Mouse (Mus musculus) limb, embryonic 11.5 days (tissue): Measurements from ENCODE around the gene Ivd. TPM values are rescaled to one million over a fixed set of nuclear protein-coding genes. Genes with fewer than 3 reads are reported as not detected.

Experiments
- ATAC-seq: fragments of 200-750 bp; cut with Nextera tagmentation; 2 replicates; pipeline ENCODE4 v1.8.0; 2017; ENCODE audit warnings: low read depth; ENCODE audit not compliant: insufficient number of reproducible peaks, low FRiP score, low TSS enrichment
- DNase-seq: peaks from one replicate; pipeline ENCODE4 v3.0.0-alpha.2; 2015; ENCODE audit warnings: low spot score
- H3K27ac ChIP-seq: fragments of 300-500 bp; sonication (generic); replicated peaks from 2 replicates; pipeline ENCODE4 v1.5.1; 2014; ENCODE audit warnings: low read depth, mild to moderate bottlenecking, low read length
- H3K27me3 ChIP-seq: fragments of 300-500 bp; sonication (generic); 2 replicates; pipeline ENCODE4 v1.6.1; 2014; ENCODE audit warnings: mild to moderate bottlenecking, low read length, mixed read lengths; ENCODE audit not compliant: control insufficient read depth, insufficient read depth
- H3K36me3 ChIP-seq: fragments of 300-500 bp; sonication (generic); 2 replicates; pipeline ENCODE4 v1.6.1; 2014; ENCODE audit warnings: mild to moderate bottlenecking, low read length, moderate library complexity, mixed read lengths; ENCODE audit not compliant: control insufficient read depth, insufficient read depth
- H3K4me1 ChIP-seq: fragments of 300-500 bp; sonication (generic); 2 replicates; pipeline ENCODE4 v1.6.1; 2014; ENCODE audit warnings: low read length, mixed read lengths; ENCODE audit not compliant: control insufficient read depth, insufficient read depth
- H3K4me2 ChIP-seq: fragments of 300-500 bp; sonication (generic); 2 replicates; pipeline ENCODE4 v1.6.1; 2014; ENCODE audit warnings: low read depth, mild to moderate bottlenecking, moderate library complexity; ENCODE audit not compliant: severe bottlenecking
- H3K4me3 ChIP-seq: fragments of 300-500 bp; sonication (generic); 2 replicates; pipeline ENCODE4 v1.5.1; 2014; ENCODE audit warnings: low read depth, low read length
- H3K9ac ChIP-seq: fragments of 300-500 bp; sonication (generic); 2 replicates; pipeline ENCODE4 v1.6.1; 2014; ENCODE audit warnings: mild to moderate bottlenecking, low read length
- H3K9me3 ChIP-seq: fragments of 300-500 bp; sonication (generic); 2 replicates; pipeline ENCODE4 v1.6.1; 2016; ENCODE audit warnings: low read length; ENCODE audit not compliant: control insufficient read depth
- WGBS: fragments of 180-500 bp; shearing (Covaris S2); extraction: QIAGEN DNeasy Blood & Tissue Kit; methylation state at CpG from one replicate; pipeline ENCODE4 v1.1.7; 2014; 5-methylcytosine and 5-hydroxymethylcytosine counted together
- polyA plus RNA-seq: library from polyadenylated mRNA; unstranded; fragments of >200 nt; fragmentation: Nextera tagmentation; extraction: Ambion mirVana; gene quantifications from 2 replicates; pipeline ENCODE4 v1.2.1, GENCODE M21; 2014

Gene Ivd
- polyA plus RNA-seq, 1 experiment from 2014 or later, result 75.1 TPM

- Histone ChIP-seq H3K27ac (no peak overlapping the region), H3K9me3 (no peaks in the 10 kb centered on the region), H3K4me3 (no peak overlapping the region), H3K4me2 (no peak overlapping the region), H3K4me1 (no peaks in the 10 kb centered on the region), H3K9ac (no peak overlapping the region), H3K36me3 (no peaks in the 10 kb centered on the region; the same call in 1 of the 2 replicates), H3K27me3 (no peaks in the 10 kb centered on the region)
- WGBS, result 88% methylated on average over 5 of the region's 5 CpGs
- DNase-seq (no peak), ATAC-seq (no peak)
These were observed 11.3 kb downstream of the Ivd start for GRCm38 (mm10) chr2:118873018-118873417.

DNA sequence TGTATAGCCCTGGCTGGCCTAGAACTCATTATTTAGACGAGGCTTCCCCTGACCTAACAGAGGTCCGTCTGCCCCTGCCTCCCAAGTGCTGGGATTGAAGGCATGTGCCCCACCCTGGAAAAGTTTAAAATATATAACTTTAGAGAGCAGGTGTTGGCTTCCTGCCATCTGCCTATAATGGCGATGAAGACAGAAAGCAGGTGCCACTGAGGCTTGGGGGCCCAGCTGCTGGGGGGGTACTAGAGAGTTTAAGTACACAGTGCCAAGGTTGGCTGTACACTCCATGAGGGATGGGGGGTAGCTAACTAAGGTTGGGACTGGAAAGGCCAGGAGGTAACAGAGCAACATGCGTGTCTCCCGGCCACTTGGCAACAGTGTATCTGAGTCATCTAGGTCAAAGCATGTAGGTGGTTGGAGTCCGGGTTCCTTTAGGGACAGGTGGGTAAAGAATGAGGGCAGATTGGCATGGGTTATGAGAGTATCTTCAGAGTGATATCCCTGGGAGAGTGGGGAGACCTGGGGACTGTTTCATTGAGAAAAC lies 12.2 kb downstream of the Ivd start:
- no peak for DNase-seq
- no peaks in the 10 kb centered on the region for H3K4me1 ChIP-seq
- H3K9ac ChIP-seq, result no peak overlapping the region
- no peak overlapping the region for H3K27ac ChIP-seq
- no peak overlapping the region for H3K4me2 ChIP-seq
- no peaks in the 10 kb centered on the region; the same call in 1 of the 2 replicates for H3K36me3 ChIP-seq
- no peaks in the 10 kb centered on the region for H3K9me3 ChIP-seq
- no peak overlapping the region for H3K4me3 ChIP-seq
- ATAC-seq, result no peak
- no peaks in the 10 kb centered on the region for H3K27me3 ChIP-seq
- 95% methylated on average over 6 of the region's 6 CpGs for WGBS

DNA sequence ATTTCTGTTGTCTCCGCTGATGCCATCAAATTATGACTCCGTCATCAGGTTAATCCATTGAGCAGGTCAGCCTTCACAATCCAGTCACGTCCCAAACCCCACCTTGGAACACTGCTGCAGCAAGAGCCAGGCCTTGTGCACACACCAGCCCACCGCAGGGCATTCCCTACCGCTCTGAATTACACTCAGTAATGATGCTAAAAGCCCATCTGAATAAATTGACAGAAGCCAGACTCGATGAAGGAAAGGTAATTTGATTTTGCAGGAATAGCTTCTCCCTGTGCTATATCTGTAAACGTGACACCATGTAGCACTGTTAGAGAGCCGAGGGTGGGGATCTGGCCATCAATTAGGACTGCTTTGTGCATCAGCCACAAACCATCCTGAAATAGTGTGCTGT lies 13.6 kb downstream of the Ivd start:
- Histone ChIP-seq H3K9me3 (no peaks in the 10 kb centered on the region), H3K27me3 (no peaks in the 10 kb centered on the region), H3K9ac (no peak overlapping the region), H3K4me2 (no peak overlapping the region), H3K4me1 (no peaks in the 10 kb centered on the region), H3K27ac (no peak overlapping the region), H3K4me3 (no peak overlapping the region), H3K36me3 (no peaks in the 10 kb centered on the region; the same call in 1 of the 2 replicates)
- WGBS, result 88% methylated on average over 8 of the region's 8 CpGs
- no peak for DNase-seq
- ATAC-seq, result no peak

GRCm38 (mm10) chr2:118876453-118876852 lies 14.7 kb downstream of the Ivd start:
- ATAC-seq (no peak), DNase-seq (no peak)
- H3K4me2 ChIP-seq, result no peak overlapping the region
- no peaks in the 10 kb centered on the region for H3K9me3 ChIP-seq
- no peak overlapping the region for H3K4me3 ChIP-seq
- H3K9ac ChIP-seq, result no peak overlapping the region
- no peak overlapping the region for H3K27ac ChIP-seq
- no peaks in the 10 kb centered on the region for H3K27me3 ChIP-seq
- H3K4me1 ChIP-seq, result no peaks in the 10 kb centered on the region
- no peaks in the 10 kb centered on the region; the same call in 1 of the 2 replicates for H3K36me3 ChIP-seq
- WGBS, result 90% methylated on average over 9 of the region's 9 CpGs

DNA sequence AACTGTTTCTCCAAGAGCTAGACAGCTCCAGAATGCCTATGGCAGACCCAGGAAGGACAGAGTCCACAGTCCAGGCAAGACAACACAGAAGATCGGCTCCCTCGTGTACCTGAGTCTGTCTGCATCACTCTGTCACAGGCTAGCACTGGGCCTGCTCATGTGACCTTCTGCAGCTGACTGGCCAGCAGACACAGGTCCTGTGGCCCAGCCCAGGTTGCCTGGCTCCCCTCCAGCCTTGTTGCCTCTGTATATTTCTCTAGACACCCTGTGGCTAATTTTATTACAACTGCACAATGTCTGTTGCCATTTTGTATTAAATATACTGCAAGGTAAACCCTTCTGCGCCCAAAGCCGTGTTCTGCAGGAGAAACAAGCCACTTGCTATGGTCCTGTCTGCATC lies 19.3 kb downstream of the Ivd start:
- Histone ChIP-seq H3K4me1 (peaks cover 3% of the 10 kb centered on the region; the same call in 1 of the 2 replicates), H3K36me3 (no peaks in the 10 kb centered on the region; the same call in 1 of the 2 replicates), H3K4me3 (no peak overlapping the region), H3K27ac (no peak overlapping the region), H3K9me3 (no peaks in the 10 kb centered on the region), H3K27me3 (0 out of 2 replicates have a peak, but pooled peaks cover 2% of the 10 kb centered on the region), H3K9ac (no peak overlapping the region), H3K4me2 (no peak overlapping the region)
- 84% methylated on average over 4 of the region's 4 CpGs for WGBS
- DNase-seq (no peak), ATAC-seq (no peak)

DNA sequence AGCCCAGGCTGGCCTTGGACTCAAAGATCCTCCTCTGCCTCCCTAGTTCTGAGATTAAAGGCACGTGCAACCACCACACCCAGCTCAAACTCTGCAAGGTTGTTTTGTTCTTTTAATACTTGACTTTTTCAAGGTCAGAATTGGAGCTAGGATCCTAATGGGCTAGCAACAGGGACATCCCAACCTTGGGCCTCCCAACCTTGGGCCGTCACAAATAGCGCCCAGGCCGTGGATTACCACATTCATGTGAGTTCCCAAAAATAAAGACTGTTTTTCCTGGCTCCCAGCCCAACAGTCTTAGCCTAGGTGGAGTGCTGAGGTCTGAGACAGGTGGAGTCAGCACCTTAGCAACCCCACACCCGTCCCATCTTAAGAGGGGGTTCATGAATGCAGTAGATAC lies 20.2 kb downstream of the Ivd start:
- Histone ChIP-seq H3K9me3 (no peaks in the 10 kb centered on the region), H3K27ac (no peak overlapping the region), H3K4me1 (peaks cover 3% of the 10 kb centered on the region; the same call in 1 of the 2 replicates), H3K27me3 (0 out of 2 replicates have a peak, but pooled peaks cover 2% of the 10 kb centered on the region), H3K4me2 (no peak overlapping the region), H3K4me3 (no peak overlapping the region), H3K9ac (no peak overlapping the region), H3K36me3 (no peaks in the 10 kb centered on the region; the same call in 1 of the 2 replicates)
- ATAC-seq, result no peak
- no peak for DNase-seq
- WGBS, result 88% methylated on average over 5 of the region's 5 CpGs

- peak; percentile 93 for DNase-seq
- H3K4me2 ChIP-seq, result peak overlapping the region; percentile 84
- H3K27ac ChIP-seq, result no peak overlapping the region
- ATAC-seq, result peak; percentile 28; the same call in 1 of the 2 replicates
- peak overlapping the region; percentile 29 for H3K4me3 ChIP-seq
- H3K9ac ChIP-seq, result peak overlapping the region; percentile 56
- WGBS, result 2% methylated on average over 32 of the region's 32 CpGs
- H3K9me3 ChIP-seq, result no peaks in the 10 kb centered on the region
- peaks cover 3% of the 10 kb centered on the region; the same call in 1 of the 2 replicates for H3K4me1 ChIP-seq
- H3K27me3 ChIP-seq, result peaks cover 7% of the 10 kb centered on the region; the same call in 1 of the 2 replicates
- H3K36me3 ChIP-seq, result no peaks in the 10 kb centered on the region; the same call in 1 of the 2 replicates
These were observed 21.3 kb downstream of the Ivd start for GRCm38 (mm10) chr2:118882840-118883679.

- no peak for ATAC-seq
- Histone ChIP-seq H3K9me3 (no peaks in the 10 kb centered on the region), H3K27ac (no peak overlapping the region), H3K9ac (no peak overlapping the region), H3K4me3 (no peak overlapping the region), H3K4me1 (peaks cover 3% of the 10 kb centered on the region; the same call in 1 of the 2 replicates), H3K36me3 (no peaks in the 10 kb centered on the region), H3K4me2 (0 out of 2 replicates have a peak overlapping the region, but pooled peaks have one; percentile 12), H3K27me3 (peaks cover 7% of the 10 kb centered on the region; the same call in 1 of the 2 replicates)
- 73% methylated on average over 13 of the region's 13 CpGs for WGBS
- no peak for DNase-seq
These were observed 25.7 kb downstream of the Ivd start for GRCm38 (mm10) chr2:118887440-118887839.
